Mouse (Mus musculus) right cerebral cortex, postnatal 14 days (tissue): ENCODE measurements at regions not wholly inside any gene's neighbourhood (a gene's known extent, or its start where the extent isn't known, plus 50 kb on each side); places are given as distances from the start of the nearest gene placed in this dataset.

ENCODE experiments used
- DNase-seq: peaks from one replicate; pipeline ENCODE4 v3.0.0; 2022

- DNase-seq: peak; percentile 22
Observed at GRCm38 (mm10) chr10:120552341-120553096, 76.2 kb upstream of the Hmga2 start.

- DNase-seq: no peak
Observed at GRCm38 (mm10) chr10:120551851-120552281, 75.6 kb upstream of the Hmga2 start.

DNA sequence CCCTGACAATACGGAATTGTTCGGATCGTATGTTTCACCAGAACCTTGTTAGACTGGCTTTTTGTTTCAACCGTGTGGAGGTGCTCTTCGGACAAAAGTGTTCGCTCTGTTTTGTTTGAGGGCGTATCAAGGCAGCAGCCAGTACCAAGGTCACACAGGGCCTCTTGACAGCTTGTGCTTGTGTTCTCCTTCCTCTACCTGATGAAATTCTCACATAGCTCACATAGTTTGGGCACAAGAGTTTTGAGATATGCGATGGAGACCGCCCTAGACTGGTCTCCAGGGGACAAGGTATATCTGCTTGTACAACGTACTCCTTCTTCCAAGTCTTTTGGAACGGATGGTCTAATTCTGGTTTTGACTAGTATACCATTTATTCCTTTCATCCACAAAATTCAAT lies 70.9 kb upstream of the Hmga2 start:
- DNase-seq: no peak

GRCm38 (mm10) chr10:120541618-120542017 lies 65.3 kb upstream of the Hmga2 start:
- no peak for DNase-seq

GRCm38 (mm10) chr10:120538561-120538960 lies 62.3 kb upstream of the Hmga2 start:
- DNase-seq: no peak

GRCm38 (mm10) chr10:120528406-120528805 lies 52.1 kb upstream of the Hmga2 start:
- DNase-seq: no peak

GRCm38 (mm10) chr10:120527951-120528350 lies 51.7 kb upstream of the Hmga2 start:
- DNase-seq: no peak

- DNase-seq: no peak
Observed at GRCm38 (mm10) chr10:120526991-120527390, 50.7 kb upstream of the Hmga2 start.
